Mouse (Mus musculus) adrenal gland (tissue): Measurements from ENCODE around the gene Trhr2.

Experiments
- intact Hi-C: fragments of 180-260 bp; cut with DNase I; formaldehyde crosslinking; loops from one replicate; pipeline ENCODE4 v1.15.1; 2025
- long read RNA-seq, 2 experiments: library from polyadenylated mRNA; unstranded; transcript quantifications; one replicate each; pipeline ENCODE4 v2.0.0; 2020; ENCODE audit warnings: borderline replicate concordance in 1 of 2; ENCODE audit not compliant: insufficient replicate concordance in 1 of 2

Trhr2 gene
- long read RNA-seq, experiment 1, result 0 reads
- long read RNA-seq, experiment 2, result 0 reads

DNA sequence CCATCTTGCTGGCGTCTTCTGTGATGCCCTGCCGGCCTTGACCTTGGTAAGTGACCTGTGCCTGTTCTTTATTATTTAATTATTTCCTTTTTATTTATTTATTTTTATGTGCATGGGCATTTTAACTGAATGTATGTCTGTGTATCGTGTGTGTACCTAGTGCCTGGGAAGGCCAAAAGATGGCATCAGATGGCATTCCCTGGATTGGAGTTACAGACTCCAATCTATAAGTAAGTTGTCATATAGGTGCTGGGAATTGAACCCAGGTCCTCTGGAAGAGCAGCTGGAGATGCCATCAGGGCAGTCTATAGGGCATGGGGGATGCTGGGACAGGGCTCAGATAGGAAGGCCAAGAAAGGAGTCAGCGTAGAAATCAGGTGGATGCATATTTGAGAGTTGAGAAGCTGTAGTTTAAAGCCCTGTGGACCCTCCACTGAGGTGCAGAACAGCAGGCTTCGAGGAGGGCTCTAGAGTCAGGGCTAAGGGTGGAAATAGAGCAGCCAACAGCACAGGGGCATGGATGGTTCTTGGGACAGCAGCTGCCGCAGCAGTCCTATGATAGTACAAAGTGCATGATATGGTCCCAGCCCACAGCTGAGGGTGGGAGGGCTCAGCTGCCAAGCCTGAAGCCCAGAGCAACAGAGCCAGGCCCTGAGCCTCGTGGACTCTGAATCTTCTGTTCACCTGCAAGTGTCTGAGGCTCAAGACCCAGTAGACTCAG, at the start of gene Trhr2:
Trhr2 (minus strand) TSS at position 51 of the 721 bp plus-strand sequence.
- intact Hi-C loops, result no loop called here

DNA sequence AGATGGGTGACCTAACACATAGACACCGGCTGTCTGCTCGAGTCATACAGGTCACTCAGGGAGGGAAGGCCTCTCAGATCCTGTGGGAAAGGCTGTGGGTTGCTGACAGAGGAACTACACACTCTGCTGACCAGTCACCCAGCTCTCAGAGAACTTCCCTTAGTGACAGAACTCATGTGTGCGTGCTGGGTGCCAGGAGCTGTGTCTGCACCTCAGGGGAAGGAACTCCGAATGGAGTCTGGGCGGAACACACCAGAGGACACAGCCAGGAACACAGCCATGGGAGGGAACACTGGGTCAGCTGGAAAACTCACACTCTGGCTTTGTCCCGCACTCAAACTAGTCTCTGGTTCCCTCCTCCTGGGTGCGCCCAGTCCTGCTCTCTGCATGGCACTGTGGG, 47.1 kb upstream of the Trhr2 start:
- intact Hi-C loops, result no loop called here

DNA sequence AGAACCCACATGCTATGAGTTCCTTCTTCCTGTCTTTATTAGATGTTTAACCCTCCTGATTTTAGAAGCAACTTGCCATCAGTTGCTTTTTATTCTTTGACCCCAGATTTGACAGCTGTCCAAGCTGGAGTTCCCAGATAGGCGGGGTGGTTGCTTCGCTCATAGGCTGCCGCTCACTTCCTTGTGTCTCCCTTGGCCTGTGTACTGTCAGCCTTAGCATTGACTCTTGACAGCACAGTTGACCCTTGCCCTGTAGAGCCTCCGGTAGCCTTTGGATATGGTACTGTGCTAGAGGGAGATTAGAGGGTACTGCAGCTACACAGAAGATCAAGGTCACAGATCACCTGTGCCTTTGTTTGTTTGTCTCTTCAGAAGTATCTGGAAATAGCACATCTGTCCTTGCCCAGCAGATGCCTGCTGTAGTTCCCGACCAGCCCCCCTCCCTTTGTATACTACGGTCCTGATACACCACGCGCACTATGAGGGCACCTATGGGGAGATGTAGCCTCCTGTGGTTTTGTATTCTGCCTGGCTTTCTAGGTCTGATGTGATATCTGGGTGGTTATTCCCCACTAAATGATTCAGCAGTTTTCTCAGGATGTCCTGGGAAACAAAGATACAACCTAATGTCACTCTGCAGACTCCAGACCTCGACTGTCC, 44.7 kb upstream of the Trhr2 start:
- intact Hi-C loops, result no loop called here

DNA sequence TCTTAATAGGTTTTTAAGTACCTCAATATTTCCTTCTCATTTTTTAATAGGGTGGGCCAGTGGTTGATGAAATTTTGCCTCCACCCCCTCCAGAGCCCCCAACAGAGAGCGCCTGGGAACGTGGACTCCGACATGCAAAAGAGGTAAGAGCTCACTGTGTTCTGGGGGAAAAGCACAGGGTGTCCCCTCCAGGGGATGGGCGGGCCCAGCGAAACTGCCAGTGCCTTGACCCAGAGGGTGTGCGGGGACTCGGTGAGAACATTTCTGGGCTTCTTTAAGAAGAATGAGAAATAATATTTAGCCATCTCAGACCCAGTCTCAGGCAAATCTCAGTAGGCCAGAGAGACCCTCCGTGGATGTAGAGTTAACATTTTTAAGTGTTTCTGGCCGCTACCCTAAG, 37.6 kb upstream of the Trhr2 start:
- intact Hi-C loops, result no loop called here

DNA sequence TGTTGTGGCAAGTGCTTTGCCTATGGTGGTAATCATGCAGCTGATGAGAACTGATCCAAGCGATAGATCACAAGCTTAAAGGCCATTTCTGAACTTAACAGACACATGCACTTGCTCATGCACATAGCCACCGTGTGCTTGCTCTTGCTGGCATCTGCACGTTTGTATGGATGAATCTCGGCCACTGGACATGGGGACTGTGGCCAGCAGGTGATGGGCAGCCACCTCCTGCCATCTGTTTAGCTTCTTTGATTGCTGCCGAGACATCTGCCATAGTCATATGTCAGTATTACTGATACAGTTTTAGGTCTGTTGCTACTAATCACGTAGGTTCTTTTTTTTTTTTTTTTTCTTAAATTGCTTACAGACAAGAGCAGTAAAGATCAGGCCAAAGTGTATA, 34.7 kb upstream of the Trhr2 start:
- intact Hi-C loops, result no loop called here

DNA sequence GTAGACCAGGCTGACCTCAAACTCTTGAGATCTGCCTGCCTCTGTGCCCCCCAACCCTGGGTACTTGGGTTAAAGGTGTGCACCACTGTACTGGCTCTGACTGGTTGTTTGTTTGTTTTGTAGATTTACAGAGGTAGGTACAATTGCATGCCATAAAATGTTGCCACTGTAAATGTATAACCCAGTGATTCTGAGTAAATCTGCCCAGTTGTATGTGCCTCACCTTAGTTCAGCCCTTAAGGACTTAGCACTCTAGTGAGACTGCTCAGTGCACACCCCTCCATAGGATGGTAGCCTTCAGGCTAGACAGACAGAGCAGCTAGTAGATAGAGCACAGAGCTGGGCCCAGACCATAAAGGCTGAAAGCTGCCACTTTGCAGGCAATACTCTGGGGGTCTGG, 33.2 kb upstream of the Trhr2 start:
- intact Hi-C loops, result no loop called here

DNA sequence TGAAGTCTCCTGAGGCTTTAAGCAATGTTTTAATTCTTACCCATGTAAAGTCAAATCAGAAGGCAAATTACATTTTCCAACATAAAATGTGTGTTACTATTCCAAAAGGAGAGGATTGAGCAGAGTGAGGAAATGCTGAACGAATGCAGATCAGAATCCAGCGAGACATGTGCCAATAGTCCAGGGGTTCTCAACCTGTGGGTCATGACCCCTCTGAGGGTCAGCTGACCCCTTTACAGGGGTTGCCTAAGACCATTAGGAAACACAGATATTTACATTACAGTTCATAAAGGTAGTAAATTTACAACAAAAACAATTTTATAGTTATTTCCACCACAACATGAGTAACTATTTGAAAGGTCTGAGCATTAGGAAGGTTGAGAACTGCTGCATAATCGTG, 30.2 kb upstream of the Trhr2 start:
- intact Hi-C loops, result no loop called here

DNA sequence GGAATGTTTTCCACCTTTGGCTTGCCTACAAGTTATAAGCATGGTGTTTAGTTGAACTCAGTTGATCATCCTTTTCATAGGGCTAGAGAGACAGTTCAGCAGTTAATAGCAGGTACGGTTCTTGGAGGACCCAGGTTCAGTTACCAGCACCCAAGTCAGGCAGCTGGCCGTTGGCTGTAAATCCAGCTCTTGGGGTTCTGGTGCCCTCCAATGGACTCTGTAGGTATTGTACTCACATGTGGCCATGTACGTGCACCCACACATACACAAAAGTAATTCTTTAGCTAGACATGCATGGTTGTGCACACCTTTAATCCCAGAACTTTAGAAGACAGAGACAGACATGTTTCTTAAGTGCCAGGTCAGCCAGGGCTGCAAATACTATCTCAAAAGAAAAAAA, 28.8 kb upstream of the Trhr2 start:
- intact Hi-C loops, result no loop called here

DNA sequence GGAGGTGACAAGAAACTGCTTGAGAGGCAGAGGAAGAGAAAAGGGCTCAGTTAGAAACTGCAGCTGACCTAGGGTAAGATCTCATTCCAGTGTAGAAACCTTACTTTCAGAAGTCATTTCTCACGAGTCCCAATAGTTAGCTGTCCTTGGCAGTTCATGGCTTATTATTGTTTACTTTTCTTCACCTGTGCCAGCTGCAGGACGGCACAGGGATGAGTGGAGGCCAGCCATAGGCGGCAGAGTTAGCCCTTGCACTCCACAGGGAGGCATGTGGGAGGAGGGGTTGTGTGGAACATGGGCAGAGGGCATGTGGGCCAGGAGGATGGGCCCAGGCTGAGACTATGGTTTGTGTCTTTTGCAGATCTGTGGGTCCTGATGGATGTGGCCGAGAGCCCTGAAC, 22.5 kb upstream of the Trhr2 start:
- intact Hi-C loops, result no loop called here

DNA sequence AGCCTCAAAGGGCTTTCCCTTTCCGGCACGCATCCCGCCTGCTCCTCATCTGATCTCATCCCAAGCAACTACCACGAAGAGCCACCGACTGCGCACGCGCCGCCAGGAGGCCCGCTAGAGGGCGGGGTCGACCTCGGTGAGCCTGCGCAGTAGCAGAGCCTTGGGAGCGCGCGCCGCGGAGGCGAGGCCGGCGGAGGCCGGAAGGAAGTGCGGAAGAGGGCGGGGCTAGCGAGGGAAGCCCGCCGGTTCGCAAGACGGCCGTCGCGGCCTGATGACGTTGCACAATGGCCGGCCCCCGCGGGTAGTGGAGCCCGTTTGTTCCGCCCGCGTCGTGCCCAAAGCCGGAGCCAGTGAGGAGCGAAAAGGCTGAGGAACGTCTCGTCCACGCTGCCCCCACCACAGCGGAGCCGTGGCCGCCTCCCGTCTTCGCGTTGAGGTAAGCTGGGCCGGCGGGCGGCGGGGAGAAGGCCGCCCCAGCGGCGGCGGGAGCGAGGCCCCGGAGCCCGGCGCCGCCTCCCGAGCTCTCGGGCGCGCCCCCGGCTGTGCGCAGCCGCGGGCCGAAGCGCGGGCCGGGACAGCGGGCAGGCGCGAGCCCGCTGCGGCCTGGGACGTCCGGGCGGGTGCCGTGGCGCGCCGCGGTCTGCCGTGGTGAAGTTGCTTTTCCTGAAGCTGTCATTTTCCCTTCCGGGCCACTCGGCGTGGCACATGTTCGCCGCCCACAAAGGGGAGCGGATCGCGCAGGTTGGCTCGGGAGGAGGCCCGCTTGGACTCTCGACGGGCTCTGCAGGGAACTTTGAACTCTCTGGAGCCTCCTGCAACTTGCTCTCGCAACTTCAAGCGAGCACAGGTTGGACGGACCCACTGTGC, 16.1 kb upstream of the Trhr2 start, which contains the start of gene Zc3h18:
Zc3h18 (plus strand) TSS at position 245 of the 867 bp plus-strand sequence.
- intact Hi-C loops, result loop anchor here (5.0 kb wide), 1 partner anchor 61 kb away; no protein-coding TSS in a partner anchor

DNA sequence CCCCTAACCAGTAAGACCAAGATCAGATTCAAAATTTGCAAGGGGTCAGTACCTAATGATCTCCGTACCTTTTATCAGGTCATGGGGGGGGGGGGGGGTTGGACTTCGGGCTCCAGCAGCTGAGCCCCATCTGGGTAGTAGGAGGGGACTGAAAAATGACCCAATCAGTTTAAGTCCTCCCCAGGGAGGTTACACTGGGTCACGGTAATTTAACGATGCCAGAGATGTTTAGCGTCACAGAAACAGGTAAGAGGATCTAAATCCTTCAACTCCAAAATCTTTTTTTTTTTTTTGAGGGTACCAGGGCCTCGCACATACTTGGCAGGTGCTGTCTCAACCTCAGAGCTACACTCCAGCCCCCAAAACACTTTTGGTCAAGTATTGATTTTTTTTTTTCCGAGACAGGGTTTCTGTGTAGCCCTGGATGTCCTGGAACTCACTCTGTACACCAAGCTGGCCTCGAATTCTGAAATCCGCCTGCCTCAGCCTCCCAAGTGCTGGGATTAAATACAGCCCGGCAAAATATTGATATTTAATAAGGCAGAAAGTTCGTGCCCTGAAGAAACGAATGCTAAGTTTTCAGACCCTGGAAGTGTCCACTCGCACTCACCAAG, 15.3 kb upstream of the Trhr2 start:
- intact Hi-C loops, result loop anchor here (5.0 kb wide), 1 partner anchor 61 kb away; no protein-coding TSS in a partner anchor

DNA sequence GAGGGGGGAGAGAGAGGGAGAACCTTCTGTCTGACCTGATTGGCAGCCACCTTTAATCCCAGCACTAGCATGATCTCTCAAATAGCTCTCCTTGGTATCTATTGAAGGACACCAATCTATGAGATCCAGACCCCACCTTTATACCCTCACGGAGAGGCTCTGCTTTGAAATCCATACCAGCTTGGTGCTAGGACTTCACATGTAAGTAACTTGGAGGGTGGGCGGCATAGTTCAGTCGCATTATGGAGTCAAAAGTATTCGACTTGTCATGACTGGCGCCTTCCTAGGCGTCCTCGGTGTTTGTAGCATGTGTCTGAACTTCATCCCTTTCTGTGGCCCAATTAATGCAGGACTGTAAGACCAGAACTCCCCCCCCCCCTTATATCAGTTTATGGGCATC, 14.8 kb upstream of the Trhr2 start:
- intact Hi-C loops, result loop anchor here (5.0 kb wide), 1 partner anchor 62 kb away; no protein-coding TSS in a partner anchor

DNA sequence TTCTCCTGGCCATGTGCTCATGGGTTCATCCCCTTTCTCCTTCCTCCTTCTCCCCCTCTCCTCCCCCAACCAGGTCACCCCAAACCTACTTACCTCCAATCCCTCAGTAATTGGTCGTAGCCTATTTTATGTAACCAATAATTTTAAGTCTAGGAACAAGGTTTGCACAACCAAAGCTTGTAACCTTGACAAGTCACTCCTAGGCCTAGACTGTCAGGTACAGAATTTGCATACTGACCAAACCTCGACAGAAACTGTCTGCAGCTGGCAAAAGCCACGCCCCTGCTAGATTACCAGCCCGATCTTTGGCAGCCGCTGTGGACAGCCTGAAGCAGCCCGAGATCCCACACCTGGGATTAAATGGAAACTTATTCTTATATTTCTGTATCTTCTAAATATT, 11.2 kb upstream of the Trhr2 start:
- intact Hi-C loops, result loop anchor here (2.0 kb wide), 1 partner anchor 99 kb away; no protein-coding TSS in a partner anchor

DNA sequence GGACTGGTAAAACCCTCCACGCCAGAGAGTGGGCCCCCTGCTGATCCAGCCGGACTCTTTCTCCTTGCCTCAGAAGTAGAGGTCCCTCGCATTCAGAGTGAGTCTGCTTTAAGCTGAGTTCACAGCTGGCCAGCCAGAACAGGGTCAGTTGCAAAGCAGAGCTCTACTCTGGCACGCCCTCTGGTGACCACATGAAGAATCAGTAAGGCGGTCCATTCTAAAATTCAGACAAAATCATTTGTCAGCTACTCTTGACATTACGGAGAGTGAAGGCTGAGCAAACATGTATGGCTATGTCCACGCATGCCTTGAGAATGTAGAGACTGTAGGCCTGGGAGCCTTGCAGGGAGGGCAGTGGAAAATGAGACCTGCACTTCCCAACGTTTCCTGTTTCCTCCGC, 9.1 kb upstream of the Trhr2 start:
- intact Hi-C loops, result loop anchor here (2.0 to 5.0 kb wide), 2 partner anchors 37 to 97 kb away; no protein-coding TSS in a partner anchor

DNA sequence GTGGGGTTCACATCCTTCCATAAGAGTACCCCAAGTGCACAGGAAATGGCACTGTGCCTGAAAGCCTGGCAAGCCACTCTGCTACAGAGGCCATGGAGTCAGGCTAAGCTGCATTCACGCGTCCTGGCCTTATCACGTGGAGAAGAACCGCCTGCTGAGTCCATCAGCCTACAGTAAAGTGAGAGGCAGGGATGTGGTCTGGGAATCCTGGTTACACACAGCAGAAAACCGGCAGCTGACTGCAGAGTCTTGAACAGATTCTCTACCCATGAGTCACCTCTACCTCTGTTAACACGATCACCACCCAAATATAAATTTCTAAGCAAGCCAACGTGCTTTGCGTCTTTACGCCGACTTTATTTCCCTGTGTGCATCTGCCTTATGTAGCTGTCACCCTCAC, 7.9 kb upstream of the Trhr2 start:
- intact Hi-C loops, result loop anchor here (5.0 kb wide), 1 partner anchor 36 kb away; no protein-coding TSS in a partner anchor

DNA sequence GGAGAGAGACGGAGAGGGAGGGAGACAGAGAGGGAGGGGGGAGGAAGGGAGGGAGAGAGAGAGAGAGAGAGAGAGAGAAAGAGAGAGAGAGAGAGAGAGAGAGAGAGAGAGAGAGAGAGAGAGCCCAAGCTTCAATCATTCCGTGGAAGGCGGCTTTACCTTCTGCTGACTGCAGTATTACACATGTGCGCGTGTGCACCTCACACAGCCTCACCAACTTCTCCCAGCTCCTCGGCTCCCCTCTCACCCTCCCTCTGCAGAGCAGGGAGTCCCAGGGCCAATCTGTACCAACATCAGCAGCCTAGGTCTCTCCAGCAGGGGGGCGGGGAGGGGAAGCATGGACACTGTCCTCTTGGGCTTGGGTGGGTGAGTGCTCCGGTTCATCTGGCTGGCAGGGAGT, 2.4 kb upstream of the Trhr2 start:
- intact Hi-C loops, result no loop called here

DNA sequence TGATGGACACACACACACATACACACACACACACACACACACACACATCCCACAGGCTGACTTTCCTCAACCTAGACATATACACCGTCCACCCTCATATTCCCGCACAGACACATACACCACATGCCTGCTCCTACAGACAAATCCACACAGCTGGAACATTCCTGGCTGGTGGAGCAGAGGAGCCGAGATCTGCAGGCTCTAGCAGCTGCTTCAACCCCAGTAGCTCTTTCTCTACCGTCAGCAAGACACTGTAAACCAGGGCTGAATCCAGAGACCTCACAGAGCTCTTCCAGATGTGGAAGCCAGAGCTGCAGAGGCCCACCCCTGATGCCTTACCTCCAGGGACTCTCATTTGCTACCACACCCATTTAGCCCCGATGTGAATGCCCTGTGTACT, 1.7 kb upstream of the Trhr2 start:
- intact Hi-C loops, result no loop called here

DNA sequence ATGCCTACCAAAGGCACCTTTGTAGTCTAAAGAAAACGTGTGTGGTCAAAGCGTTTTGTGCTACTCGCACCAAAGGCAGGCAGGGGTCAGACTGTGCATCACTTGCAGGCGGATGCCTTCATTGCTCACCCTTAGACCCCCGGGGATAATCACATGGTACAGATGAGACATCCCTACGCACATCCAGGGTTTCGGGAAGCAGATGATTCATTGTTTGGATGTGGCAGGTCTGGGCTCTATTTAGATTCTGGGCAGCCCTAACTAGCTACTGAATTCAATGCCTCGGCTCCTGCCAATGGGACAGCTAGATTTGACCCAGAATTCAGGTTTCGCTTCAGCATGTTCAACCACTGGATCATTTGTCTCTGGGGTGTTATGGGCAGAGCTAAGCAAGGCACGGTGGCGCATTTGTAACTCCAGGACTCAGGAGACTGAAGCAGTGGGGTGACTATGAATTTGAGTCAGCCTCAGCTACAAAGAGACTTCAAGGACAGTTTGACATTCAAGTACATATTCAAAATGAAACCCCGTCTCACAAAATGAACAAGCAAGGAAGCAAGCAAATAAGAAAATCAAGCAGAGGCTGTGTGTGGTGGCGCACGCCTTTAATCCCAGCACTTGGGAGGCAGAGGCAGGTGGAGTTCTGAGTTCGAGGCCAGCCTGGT, 1.3 kb downstream of the Trhr2 start:
- intact Hi-C loops, result no loop called here

DNA sequence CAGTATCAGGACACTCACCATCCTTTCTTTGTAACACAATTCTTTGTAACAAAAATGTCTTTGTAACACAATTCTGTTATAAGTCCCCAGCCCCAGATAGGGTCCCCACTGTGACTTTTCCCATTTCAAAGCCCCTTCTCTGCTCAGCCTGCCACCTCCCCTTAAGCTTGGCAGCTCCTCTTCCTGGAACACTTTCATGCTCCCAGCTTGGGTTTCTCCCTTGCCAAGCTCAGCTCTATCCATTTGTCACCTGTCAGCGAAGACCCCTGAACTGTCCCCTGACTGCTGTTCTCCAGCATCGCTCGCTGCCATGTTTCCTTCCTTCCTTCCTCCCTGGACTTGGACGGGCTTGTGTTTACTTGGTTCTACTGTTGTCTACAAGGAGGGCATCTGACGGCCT, 2.9 kb downstream of the Trhr2 start:
- intact Hi-C loops, result no loop called here

DNA sequence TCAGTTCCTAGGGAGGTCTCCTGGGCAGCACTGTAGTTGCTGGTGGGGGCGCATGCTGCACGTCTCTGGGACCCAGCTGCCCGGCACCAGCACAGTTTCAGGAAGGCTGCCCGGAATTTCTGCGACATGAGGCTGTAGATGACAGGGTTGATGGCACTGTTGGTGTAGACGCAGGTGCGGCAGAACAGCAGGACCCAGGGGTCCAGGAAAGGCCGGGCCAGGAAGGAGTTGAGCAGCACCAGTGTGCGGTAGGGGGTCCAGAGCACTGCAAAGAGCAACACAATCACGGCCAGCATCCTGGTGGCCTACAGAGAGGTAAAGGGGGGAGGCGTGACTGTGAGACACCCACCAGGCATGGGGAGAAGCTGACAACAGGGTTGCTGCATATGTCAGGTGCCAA, 3.3 kb downstream of the Trhr2 start:
- intact Hi-C loops, result no loop called here
